Mouse (Mus musculus): Measurements from ENCODE around the gene Fosl2. TPM values are rescaled to one million over a fixed set of nuclear protein-coding genes. Genes with fewer than 3 reads are reported as not detected.

Gene Fosl2
- 1.8 and 2.7 TPM in 2 replicates for polyA plus RNA-seq (2014; fragmentation: Nextera tagmentation; extraction: Ambion mirVana)

- Histone ChIP-seq H3K27me3 (replicated peaks; ENCODE audit: control insufficient read depth, insufficient read depth, low read length) (peaks cover 46% of the 10 kb centered on the region), H3K27ac (ENCODE audit: low read depth, low read length) (peak within 1 kb of the TSS; percentile 77), H3K9me3 (replicated peaks; ENCODE audit: control insufficient read depth, low read length) (no peaks in the 10 kb centered on the region), H3K4me3 (ENCODE audit: low read depth, low read length) (peak within 1 kb of the TSS; percentile 53), H3K4me2 (ENCODE audit: low read length) (peak within 1 kb of the TSS; percentile 95), H3K9ac (ENCODE audit: low read length) (peak within 1 kb of the TSS; percentile 61), H3K36me3 (ENCODE audit: control insufficient read depth, insufficient read depth, low read length) (no peaks in the 10 kb centered on the region), H3K4me1 (ENCODE audit: control insufficient read depth, insufficient read depth, low read length) (peaks cover 13% of the 10 kb centered on the region)
- DNase-seq (ENCODE audit: low spot score) (peak; percentile 94), ATAC-seq (peak; percentile 90)
- WGBS, result under 1% methylated on average over 77 of the region's 85 CpGs
These were observed at the start of gene Fosl2 for GRCm38 (mm10) chr5:32135336-32136206. Fosl2 (plus strand) TSS chr5:32135801.

GRCm38 (mm10) chr5:32085971-32086370 is 49.6 kb upstream of the Fosl2 start:
- WGBS, result 89% methylated on average over 2 of the region's 2 CpGs
- DNase-seq (ENCODE audit: low spot score), result no peak

GRCm38 (mm10) chr5:32086526-32087090 is 49.0 kb upstream of the Fosl2 start:
- no peak for DNase-seq (ENCODE audit: low spot score)
- no peak overlapping the region for H3K4me3 ChIP-seq (ENCODE audit: low read depth, low read length)
- no peak for ATAC-seq
- no peaks in the 10 kb centered on the region for H3K4me1 ChIP-seq (ENCODE audit: control insufficient read depth, insufficient read depth, low read length)
- H3K27me3 ChIP-seq (replicated peaks; ENCODE audit: control insufficient read depth, insufficient read depth, low read length), result no peaks in the 10 kb centered on the region
- H3K36me3 ChIP-seq (ENCODE audit: control insufficient read depth, insufficient read depth, low read length), result no peaks in the 10 kb centered on the region
- H3K9ac ChIP-seq (ENCODE audit: low read length), result no peak overlapping the region
- WGBS, result 89% methylated on average over 6 of the region's 6 CpGs
- no peak overlapping the region for H3K27ac ChIP-seq (ENCODE audit: low read depth, low read length)
- no peak overlapping the region for H3K4me2 ChIP-seq (ENCODE audit: low read length)
- H3K9me3 ChIP-seq (replicated peaks; ENCODE audit: control insufficient read depth, low read length), result no peaks in the 10 kb centered on the region

More at GRCm38 (mm10) chr5:32085971-32086370, 49.6 kb upstream of the Fosl2 start:
- no peak overlapping the region for H3K4me2 ChIP-seq (ENCODE audit: low read length)
- no peaks in the 10 kb centered on the region for H3K9me3 ChIP-seq (replicated peaks; ENCODE audit: control insufficient read depth, low read length)
- no peak overlapping the region for H3K9ac ChIP-seq (ENCODE audit: low read length)
- no peaks in the 10 kb centered on the region for H3K36me3 ChIP-seq (ENCODE audit: control insufficient read depth, insufficient read depth, low read length)
- no peaks in the 10 kb centered on the region for H3K4me1 ChIP-seq (ENCODE audit: control insufficient read depth, insufficient read depth, low read length)
- ATAC-seq, result no peak
- no peak overlapping the region for H3K27ac ChIP-seq (ENCODE audit: low read depth, low read length)
- H3K27me3 ChIP-seq (replicated peaks; ENCODE audit: control insufficient read depth, insufficient read depth, low read length), result no peaks in the 10 kb centered on the region
- no peak overlapping the region for H3K4me3 ChIP-seq (ENCODE audit: low read depth, low read length)

DNA sequence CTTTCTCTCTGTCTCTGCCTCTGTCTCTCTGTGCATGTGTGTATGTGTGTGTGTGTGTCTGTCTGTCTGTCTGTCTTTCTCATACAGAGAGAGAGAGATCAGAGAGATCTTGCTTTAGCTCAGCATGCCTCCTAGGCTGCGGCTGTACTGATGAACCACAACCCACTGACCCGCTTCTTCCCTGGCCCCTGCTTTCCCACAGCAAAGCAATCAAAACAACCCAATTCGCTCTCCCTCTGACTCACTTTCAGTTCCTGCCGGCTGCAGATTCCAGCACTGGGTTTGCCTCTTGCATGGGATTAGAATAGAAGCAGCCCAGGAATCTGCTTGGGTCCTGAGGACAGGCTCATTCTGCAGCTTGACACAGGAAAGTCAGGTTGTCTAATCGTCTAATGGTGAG is 46.1 kb upstream of the Fosl2 start:
- Histone ChIP-seq H3K4me1 (ENCODE audit: control insufficient read depth, insufficient read depth, low read length) (no peaks in the 10 kb centered on the region), H3K9ac (ENCODE audit: low read length) (no peak overlapping the region), H3K4me2 (ENCODE audit: low read length) (no peak overlapping the region), H3K36me3 (ENCODE audit: control insufficient read depth, insufficient read depth, low read length) (no peaks in the 10 kb centered on the region), H3K27ac (ENCODE audit: low read depth, low read length) (no peak overlapping the region), H3K27me3 (replicated peaks; ENCODE audit: control insufficient read depth, insufficient read depth, low read length) (no peaks in the 10 kb centered on the region), H3K4me3 (ENCODE audit: low read depth, low read length) (no peak overlapping the region), H3K9me3 (replicated peaks; ENCODE audit: control insufficient read depth, low read length) (no peaks in the 10 kb centered on the region)
- no peak for DNase-seq (ENCODE audit: low spot score)
- no peak for ATAC-seq
- 65% methylated on average over 5 of the region's 5 CpGs for WGBS

- Histone ChIP-seq H3K4me2 (ENCODE audit: low read length) (no peak overlapping the region), H3K27ac (ENCODE audit: low read depth, low read length) (no peak overlapping the region), H3K9ac (ENCODE audit: low read length) (no peak overlapping the region), H3K4me3 (ENCODE audit: low read depth, low read length) (no peak overlapping the region), H3K27me3 (replicated peaks; ENCODE audit: control insufficient read depth, insufficient read depth, low read length) (no peaks in the 10 kb centered on the region), H3K4me1 (ENCODE audit: control insufficient read depth, insufficient read depth, low read length) (no peaks in the 10 kb centered on the region), H3K9me3 (replicated peaks; ENCODE audit: control insufficient read depth, low read length) (no peaks in the 10 kb centered on the region), H3K36me3 (ENCODE audit: control insufficient read depth, insufficient read depth, low read length) (no peaks in the 10 kb centered on the region)
- ATAC-seq, result no peak
- no peak for DNase-seq (ENCODE audit: low spot score)
These were observed 43.3 kb upstream of the Fosl2 start for GRCm38 (mm10) chr5:32092281-32092680.

DNA sequence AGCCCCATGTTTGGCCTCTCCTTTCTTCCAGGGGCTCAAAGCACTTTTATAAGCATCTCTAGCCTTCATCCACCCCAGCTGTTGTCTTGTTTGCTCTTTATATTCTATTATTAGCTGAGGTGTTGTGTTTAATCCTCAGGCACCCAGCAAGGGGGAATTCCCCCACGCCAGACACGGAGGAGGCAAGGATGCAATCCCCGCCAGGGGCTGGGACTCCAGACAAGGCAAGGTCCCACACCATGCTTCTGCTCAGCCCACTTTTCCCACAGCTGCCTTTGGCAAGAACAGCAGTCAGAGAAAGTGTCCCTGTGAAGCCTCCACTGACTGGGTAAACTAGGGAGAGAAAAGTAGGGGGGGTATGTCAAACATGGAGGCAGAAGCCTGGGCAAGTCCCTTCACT is 36.9 kb upstream of the Fosl2 start:
- Histone ChIP-seq H3K9ac (ENCODE audit: low read length) (no peak overlapping the region), H3K9me3 (replicated peaks; ENCODE audit: control insufficient read depth, low read length) (no peaks in the 10 kb centered on the region), H3K4me1 (ENCODE audit: control insufficient read depth, insufficient read depth, low read length) (peaks cover 6% of the 10 kb centered on the region), H3K27me3 (replicated peaks; ENCODE audit: control insufficient read depth, insufficient read depth, low read length) (no peaks in the 10 kb centered on the region), H3K36me3 (ENCODE audit: control insufficient read depth, insufficient read depth, low read length) (no peaks in the 10 kb centered on the region), H3K4me2 (ENCODE audit: low read length) (no peak overlapping the region), H3K27ac (ENCODE audit: low read depth, low read length) (no peak overlapping the region), H3K4me3 (ENCODE audit: low read depth, low read length) (no peak overlapping the region)
- DNase-seq (ENCODE audit: low spot score), result no peak
- ATAC-seq, result no peak
- 76% methylated on average over 3 of the region's 3 CpGs for WGBS

DNA sequence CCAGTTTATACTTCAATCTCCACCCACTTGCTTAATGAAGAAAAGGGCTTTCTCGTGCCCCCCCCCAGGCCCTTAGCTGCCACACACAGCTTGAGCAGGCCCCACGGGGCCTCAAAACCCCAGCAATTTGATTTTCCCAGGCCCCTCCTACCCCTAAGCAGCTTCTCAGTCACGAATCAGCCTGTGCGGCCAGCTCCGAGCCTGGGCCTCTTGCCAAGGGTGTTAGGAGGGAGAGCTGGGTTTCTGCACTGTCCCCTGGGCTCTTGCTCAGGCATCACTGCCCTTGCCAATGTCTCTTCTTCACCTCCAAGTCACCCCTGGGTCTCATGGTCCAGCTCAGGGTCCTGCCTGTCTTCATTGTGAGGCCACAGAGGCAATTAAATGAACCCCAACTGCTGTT is 33.1 kb upstream of the Fosl2 start:
- H3K9me3 ChIP-seq (replicated peaks; ENCODE audit: control insufficient read depth, low read length), result no peaks in the 10 kb centered on the region
- peak; percentile 52; the same call in 1 of the 2 replicates for ATAC-seq
- no peaks in the 10 kb centered on the region for H3K36me3 ChIP-seq (ENCODE audit: control insufficient read depth, insufficient read depth, low read length)
- no peak overlapping the region for H3K4me3 ChIP-seq (ENCODE audit: low read depth, low read length)
- DNase-seq (ENCODE audit: low spot score), result peak; percentile 54
- H3K4me2 ChIP-seq (ENCODE audit: low read length), result no peak overlapping the region
- H3K4me1 ChIP-seq (ENCODE audit: control insufficient read depth, insufficient read depth, low read length), result peaks cover 6% of the 10 kb centered on the region
- no peaks in the 10 kb centered on the region for H3K27me3 ChIP-seq (replicated peaks; ENCODE audit: control insufficient read depth, insufficient read depth, low read length)
- H3K9ac ChIP-seq (ENCODE audit: low read length), result no peak overlapping the region
- WGBS, result 10% methylated on average over 5 of the region's 5 CpGs
- H3K27ac ChIP-seq (ENCODE audit: low read depth, low read length), result no peak overlapping the region

- H3K4me1 ChIP-seq (ENCODE audit: control insufficient read depth, insufficient read depth, low read length), result peaks cover 6% of the 10 kb centered on the region
- H3K4me3 ChIP-seq (ENCODE audit: low read depth, low read length), result no peak overlapping the region
These were observed 32.6 kb upstream of the Fosl2 start for GRCm38 (mm10) chr5:32102971-32103431.

DNA sequence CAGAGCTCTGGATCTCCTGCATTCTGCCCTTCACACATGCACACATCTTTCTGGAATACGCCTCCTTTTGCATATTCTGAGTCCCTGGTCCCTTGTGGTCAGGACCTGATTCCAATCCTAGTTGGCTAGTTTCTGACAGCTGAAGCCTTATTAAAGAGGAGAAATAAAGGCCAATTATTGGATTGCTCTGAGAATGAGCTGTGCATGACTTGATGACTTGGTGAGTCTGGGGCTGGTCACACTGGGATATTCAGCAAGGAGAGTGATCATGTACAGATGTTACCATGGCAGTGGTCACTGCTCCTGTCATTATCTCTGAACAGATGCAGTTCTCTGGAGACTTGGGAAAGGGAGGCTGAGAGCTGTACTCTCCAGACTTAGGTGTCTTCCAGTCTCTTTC is 32.1 kb upstream of the Fosl2 start:
- Histone ChIP-seq H3K4me3 (ENCODE audit: low read depth, low read length) (no peak overlapping the region), H3K4me2 (ENCODE audit: low read length) (no peak overlapping the region), H3K36me3 (ENCODE audit: control insufficient read depth, insufficient read depth, low read length) (no peaks in the 10 kb centered on the region), H3K9me3 (replicated peaks; ENCODE audit: control insufficient read depth, low read length) (no peaks in the 10 kb centered on the region), H3K27me3 (replicated peaks; ENCODE audit: control insufficient read depth, insufficient read depth, low read length) (no peaks in the 10 kb centered on the region), H3K27ac (ENCODE audit: low read depth, low read length) (no peak overlapping the region), H3K4me1 (ENCODE audit: control insufficient read depth, insufficient read depth, low read length) (peaks cover 6% of the 10 kb centered on the region), H3K9ac (ENCODE audit: low read length) (no peak overlapping the region)
- ATAC-seq (no peak), DNase-seq (ENCODE audit: low spot score) (no peak)
- WGBS, result 90% methylated on average over 1 of the region's 1 CpGs

More at GRCm38 (mm10) chr5:32102971-32103431, 32.6 kb upstream of the Fosl2 start:
- Histone ChIP-seq H3K9me3 (replicated peaks; ENCODE audit: control insufficient read depth, low read length) (no peaks in the 10 kb centered on the region), H3K27ac (ENCODE audit: low read depth, low read length) (no peak overlapping the region), H3K36me3 (ENCODE audit: control insufficient read depth, insufficient read depth, low read length) (no peaks in the 10 kb centered on the region), H3K4me2 (ENCODE audit: low read length) (no peak overlapping the region), H3K27me3 (replicated peaks; ENCODE audit: control insufficient read depth, insufficient read depth, low read length) (no peaks in the 10 kb centered on the region), H3K9ac (ENCODE audit: low read length) (no peak overlapping the region)
- WGBS, result 89% methylated on average over 6 of the region's 6 CpGs
- DNase-seq (ENCODE audit: low spot score), result no peak
- no peak for ATAC-seq
